7 mouse cellular contexts compared by ENCODE assay signal in genomic region chr19:57275166-57275953, GRCm38 (mm10). TPM values are rescaled to one million over a fixed set of nuclear protein-coding genes. Genes with fewer than 3 reads are reported as not detected.
DNase-seq lines count a peak whose midpoint lies in the region; ATAC-seq lines count a peak whose summit lies in the region.

No protein-coding gene starts in this region.

- H3K9ac ChIP-seq in neural tube, embryonic 12.5 days, result no peak overlapping the region
- H3K9ac ChIP-seq in hindbrain, embryonic 12.5 days, result no peak overlapping the region

- H3K4me2 ChIP-seq in neural tube, embryonic 12.5 days (replicated peaks), result peak overlapping the region; percentile 8
- peak overlapping the region; percentile 24; the same call in 1 of the 2 replicates for H3K4me2 ChIP-seq in hindbrain, embryonic 12.5 days (replicated peaks)

- no peak for ATAC-seq in neural tube, embryonic 12.5 days (ENCODE audit: low FRiP score, low read depth)
- ATAC-seq in hindbrain, embryonic 12.5 days (ENCODE audit: low FRiP score), result no peak
- ATAC-seq in megakaryocyte-erythroid progenitor cell, adult 5-6 weeks (replicated peaks; ENCODE audit: low FRiP score, low TSS enrichment, poor library complexity, severe bottlenecking), result no peak

- H3K27me3 ChIP-seq in neural tube, embryonic 12.5 days (replicated peaks), result no peaks in the 10 kb centered on the region
- peaks cover 2% of the 10 kb centered on the region; the same call in 1 of the 2 replicates for H3K27me3 ChIP-seq in hindbrain, embryonic 12.5 days

- WGBS in neural tube, embryonic 12.5 days, result 51% methylated on average over 15 of the region's 15 CpGs
- WGBS in hindbrain, embryonic 12.5 days, result 51% methylated on average over 15 of the region's 15 CpGs

- H3K4me1 ChIP-seq in neural tube, embryonic 12.5 days, result peaks cover 13% of the 10 kb centered on the region; the same call in 1 of the 2 replicates
- peaks cover 15% of the 10 kb centered on the region for H3K4me1 ChIP-seq in hindbrain, embryonic 12.5 days

- no peaks in the 10 kb centered on the region for H3K9me3 ChIP-seq in neural tube, embryonic 12.5 days
- H3K9me3 ChIP-seq in hindbrain, embryonic 12.5 days (replicated peaks), result no peaks in the 10 kb centered on the region

- H3K27ac ChIP-seq in neural tube, embryonic 12.5 days, result no peak overlapping the region
- H3K27ac ChIP-seq in hindbrain, embryonic 12.5 days, result no peak overlapping the region

- no peaks in the 10 kb centered on the region for H3K36me3 ChIP-seq in neural tube, embryonic 12.5 days
- no peaks in the 10 kb centered on the region for H3K36me3 ChIP-seq in hindbrain, embryonic 12.5 days

- H3K4me3 ChIP-seq in neural tube, embryonic 12.5 days, result no peak overlapping the region
- H3K4me3 ChIP-seq in hindbrain, embryonic 12.5 days, result no peak overlapping the region

- no peak for DNase-seq in neural tube, embryonic 10.5 days (ENCODE audit: extremely low spot score, low spot score)
- peak; percentile 76 to 80 for DNase-seq in left cerebral cortex, adult 9 months (ENCODE audit: low spot score in 2 of 2)
- DNase-seq in skeletal muscle tissue, adult 2 months (ENCODE audit: low read depth, low spot score), result peak; percentile 17
- no peak for DNase-seq in layer of hippocampus, postnatal 14 days (ENCODE audit: low spot score in 2 of 2)

RNA-seq across cellular contexts. Expression of gene Ablim1, which starts 39.4 kb away (rescaled TPM):
- 34.0 and 34.9 TPM in 2 replicates for polyA plus RNA-seq in neural tube, embryonic 12.5 days (2016; fragmentation: Nextera tagmentation; extraction: Ambion mirVana)
- polyA plus RNA-seq in hindbrain, embryonic 12.5 days (2016; fragmentation: Nextera tagmentation; extraction: Ambion mirVana), result 26.6 and 30.9 TPM in 2 replicates
- 9.2 and 10.9 TPM in 2 replicates for total RNA-seq in megakaryocyte-erythroid progenitor cell, adult 5-6 weeks (2014; fragmentation: Nextera tagmentation)
- 1.5 and 6.3 TPM in 2 replicates for total RNA-seq in megakaryocyte-erythroid progenitor cell, adult 5-6 weeks (2017)
- total RNA-seq in layer of hippocampus, postnatal 14 days (2021), result 10 to 100 TPM; 68.1 to 78.3 TPM

Comparison
In these comparisons a context has a peak if more than half of its experiments do, and no peak if none do; other contexts are left out.
1. DNase-seq: peak in left cerebral cortex, adult 9 months (2 of 2) and skeletal muscle tissue, adult 2 months (single experiment); none in neural tube, embryonic 10.5 days (single experiment) and layer of hippocampus, postnatal 14 days (0 of 2).
2. RNA of gene Ablim1, which starts 39.4 kb away (total RNA-seq): 68.1 to 78.3 TPM in layer of hippocampus, postnatal 14 days; 1.5 to 10.9 TPM in megakaryocyte-erythroid progenitor cell, adult 5-6 weeks; every median in the first group is over 4 times any median in the second.